Mouse (Mus musculus): ENCODE data around the gene Guca1b.

DNA sequence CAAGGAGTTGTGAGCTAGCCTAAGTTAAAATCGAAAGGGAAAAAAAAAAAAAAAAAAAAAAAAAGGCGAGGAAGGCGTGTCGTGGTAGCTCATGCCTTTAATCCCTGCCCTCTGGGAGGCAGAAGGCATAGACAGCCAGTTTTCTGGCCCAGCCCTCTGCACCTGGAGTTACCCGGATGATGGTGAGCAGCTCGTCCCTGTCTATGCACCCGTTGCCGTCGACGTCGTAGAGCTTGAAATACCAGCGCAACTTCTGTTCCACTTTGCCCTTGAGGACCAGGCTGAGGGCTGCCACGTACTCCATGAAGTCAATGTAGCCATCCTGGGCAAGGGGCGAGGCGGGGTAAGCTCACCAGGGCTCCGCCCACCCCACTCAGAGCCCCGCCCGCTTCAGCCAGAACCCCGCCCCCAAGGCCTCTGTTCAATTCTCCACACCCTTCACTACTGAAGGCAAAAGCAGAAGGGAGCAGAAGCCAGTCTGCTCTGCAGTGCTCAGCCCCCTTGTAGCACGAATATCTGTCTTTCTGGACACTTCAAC lies 10.3 kb downstream of the Guca1b start:
- TF ChIP-seq GATA1 (IDR thresholded peaks at IDR 0.05; ENCODE audit: low read length) (no peak), TAL1 (IDR thresholded peaks at IDR 0.05; ENCODE audit: low read length) (no peak)

Data from erythroblast, embryonic 14.5 days (primary cell).